Mouse (Mus musculus) lung, postnatal 0 days (tissue): Measurements from ENCODE around the gene Ptk7.

Experiments used
- CTCF ChIP-seq: IDR thresholded peaks from 2 replicates; pipeline ENCODE4 v1.5.1; 2016; ENCODE audit warnings: antibody characterized with exemption, mild to moderate bottlenecking
- EP300 ChIP-seq: IDR thresholded peaks from 2 replicates; pipeline ENCODE4 v1.6.1; 2016; ENCODE audit warnings: antibody characterized with exemption, mild to moderate bottlenecking, control low read depth

DNA sequence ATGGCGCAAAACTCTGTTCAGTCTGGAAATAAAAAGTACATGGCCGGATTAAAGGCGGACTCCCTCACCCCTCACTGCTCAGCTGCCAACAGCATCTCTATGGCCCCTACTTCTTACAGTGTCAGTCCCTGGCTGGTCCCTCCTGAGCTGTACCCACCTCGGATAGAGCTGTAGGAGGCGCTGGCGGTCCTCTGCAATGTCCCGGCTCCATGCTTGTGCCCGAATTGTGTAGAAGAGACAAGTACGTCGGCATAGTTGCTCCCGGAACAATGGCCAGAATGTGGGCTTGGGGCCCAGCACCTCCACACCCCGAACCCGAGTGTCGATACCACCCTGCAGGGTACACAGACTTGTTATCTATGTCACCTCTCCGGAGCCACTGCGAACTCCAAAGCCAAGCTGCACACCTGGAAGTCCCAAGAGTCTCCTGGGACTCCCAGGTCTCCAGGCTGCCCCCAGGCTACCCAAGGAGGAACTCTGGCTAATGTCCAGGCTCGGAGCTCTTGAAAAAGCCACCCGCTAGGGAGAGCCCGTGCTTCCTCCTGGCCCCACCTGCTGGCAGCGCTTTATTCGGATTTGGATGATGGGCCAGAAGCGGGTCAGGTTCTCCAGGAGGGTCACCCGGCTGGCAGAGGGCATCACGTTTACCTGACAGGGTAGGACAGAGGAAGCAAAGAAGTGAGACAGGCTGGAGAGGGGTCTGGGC, 107.2 kb downstream of the Ptk7 start:
- TF ChIP-seq CTCF (peak; percentile 47), EP300 (no peak)
